ENCODE assay signal across 8 mouse cellular contexts in the genomic region with DNA sequence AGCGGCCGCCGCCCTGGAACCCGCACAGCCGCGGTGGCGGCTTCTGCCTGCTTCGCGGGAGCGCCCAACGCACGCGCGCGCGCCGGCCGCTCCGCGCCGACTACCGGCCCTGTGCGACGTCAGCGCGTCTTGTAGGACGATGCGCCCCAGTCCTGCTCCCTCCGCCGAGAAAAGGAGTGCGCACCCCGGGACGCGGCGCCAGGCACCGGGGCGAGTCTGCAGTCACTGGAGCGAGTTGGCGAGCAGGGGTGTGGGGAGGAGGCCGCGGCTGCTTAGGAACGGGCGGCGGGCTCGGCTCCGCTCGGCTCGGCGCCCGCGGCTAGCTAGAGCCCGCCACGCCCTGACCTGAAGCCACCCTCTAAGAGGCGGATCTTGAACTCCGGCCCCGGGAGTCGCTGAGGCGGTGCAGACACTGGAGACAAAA. TPM values are rescaled to one million over a fixed set of nuclear protein-coding genes. Genes with fewer than 3 reads are reported as not detected.
A peak's percentile ranks its signal among the peaks of the same experiment; 100 is the strongest.
DNase-seq lines count a peak whose midpoint lies in the region; ATAC-seq lines count a peak whose summit lies in the region.

Ulk2 (minus strand) TSS at position 86 of the 424 bp plus-strand sequence.

- no peaks in the 10 kb centered on the region for H3K9me3 ChIP-seq in hindbrain, embryonic 14.5 days (ENCODE audit: control insufficient read depth, low read length)

- peak within 1 kb of the TSS; percentile 99 for H3K9ac ChIP-seq in hindbrain, embryonic 14.5 days

- under 1% methylated on average over 50 of the region's 58 CpGs for WGBS in hindbrain, embryonic 14.5 days

- H3K4me3 ChIP-seq in hindbrain, embryonic 14.5 days (replicated peaks; ENCODE audit: low read length), result peak within 1 kb of the TSS; percentile 72

- peak within 1 kb of the TSS; percentile 95 for H3K27ac ChIP-seq in hindbrain, embryonic 14.5 days

- peak within 1 kb of the TSS; percentile 86 for H3K4me2 ChIP-seq in hindbrain, embryonic 14.5 days (replicated peaks)

- H3K4me1 ChIP-seq in hindbrain, embryonic 14.5 days (replicated peaks; ENCODE audit: control insufficient read depth, insufficient read depth, low read length), result peaks cover 26% of the 10 kb centered on the region

- peak; percentile 92 for ATAC-seq in hindbrain, embryonic 14.5 days (ENCODE audit: low FRiP score)

- peaks cover 18% of the 10 kb centered on the region for H3K36me3 ChIP-seq in hindbrain, embryonic 14.5 days (replicated peaks; ENCODE audit: control insufficient read depth, insufficient read depth)

- DNase-seq in R1 (ENCODE audit: low read depth, low spot score), result peak; percentile 88
- DNase-seq in cerebellum, postnatal 14 days, result peak; percentile 92 to 96
- DNase-seq in frontal cortex, postnatal 25 days (ENCODE audit: low spot score in 2 of 2), result peak; percentile 84 to 85
- peak; percentile 93 for DNase-seq in hindbrain, embryonic 14.5 days (ENCODE audit: low spot score)
- peak; percentile 90 for DNase-seq in layer of hippocampus, postnatal 36 days
- peak; percentile 87 for DNase-seq in lung, postnatal 36 days
- peak; percentile 91 for DNase-seq in right cerebral cortex, adult 18-20 months
- DNase-seq in urinary bladder, postnatal 10 days (ENCODE audit: low spot score), result peak; percentile 70

- H3K27me3 ChIP-seq in hindbrain, embryonic 14.5 days (ENCODE audit: control insufficient read depth, insufficient read depth, low read length), result no peaks in the 10 kb centered on the region

RNA-seq across cellular contexts. Expression of gene Ulk2, which starts in this region (rescaled TPM):
- 56.9 and 63.7 TPM in 2 replicates for polyA plus RNA-seq in hindbrain, embryonic 14.5 days (2014; fragmentation: Nextera tagmentation; extraction: Ambion mirVana)
- 10 to 100 TPM; 75.4 to 76.4 TPM for total RNA-seq in layer of hippocampus, postnatal 36 days (2021)

Comparison
In these comparisons a context has a peak if more than half of its experiments do, and no peak if none do; other contexts are left out.
1. Peak in every context shown above with its lines: DNase-seq, ATAC-seq, H3K4me3 ChIP-seq and H3K27ac ChIP-seq.